Mouse (Mus musculus) heart, embryonic 16.5 days (tissue): ENCODE data around the gene Trim17. TPM values are rescaled to one million over a fixed set of nuclear protein-coding genes. Genes with fewer than 3 reads are reported as not detected.

Source experiments
- ATAC-seq: fragments of 200-750 bp; cut with Nextera tagmentation; replicated peaks from 2 replicates; pipeline ENCODE4 v1.8.0; 2017; ENCODE audit warnings: moderate number of reproducible peaks; ENCODE audit not compliant: insufficient read depth, low FRiP score; ENCODE audit errors: extremely low read depth
- H3K27ac ChIP-seq: fragments of 300-500 bp; sonication (generic); 2 replicates; pipeline ENCODE4 v1.5.1; 2014; ENCODE audit warnings: mild to moderate bottlenecking, low read length, control low read depth, moderate library complexity
- H3K27me3 ChIP-seq: fragments of 300-500 bp; sonication (generic); 2 replicates; pipeline ENCODE4 v1.6.1; 2014; ENCODE audit warnings: low read length, mixed read lengths; ENCODE audit not compliant: control insufficient read depth, insufficient read depth
- H3K36me3 ChIP-seq: fragments of 300-500 bp; sonication (generic); 2 replicates; pipeline ENCODE4 v1.6.1; 2014; ENCODE audit not compliant: control insufficient read depth, insufficient read depth
- H3K4me1 ChIP-seq: fragments of 300-500 bp; sonication (generic); 2 replicates; pipeline ENCODE4 v1.6.1; 2014; ENCODE audit warnings: low read length, mixed read lengths; ENCODE audit not compliant: control insufficient read depth, insufficient read depth
- H3K4me2 ChIP-seq: fragments of 300-500 bp; sonication (generic); 2 replicates; pipeline ENCODE4 v1.6.1; 2014; ENCODE audit warnings: low read depth, mild to moderate bottlenecking, control low read depth, low read length
- H3K4me3 ChIP-seq: fragments of 300-500 bp; sonication (generic); 2 replicates; pipeline ENCODE4 v1.5.1; 2014; ENCODE audit warnings: mild to moderate bottlenecking, control low read depth, low read length
- H3K9ac ChIP-seq: fragments of 300-500 bp; sonication (generic); 2 replicates; pipeline ENCODE4 v1.6.1; 2014; ENCODE audit warnings: low read length, control low read depth
- H3K9me3 ChIP-seq: fragments of 300-500 bp; sonication (generic); replicated peaks from 2 replicates; pipeline ENCODE4 v1.6.1; 2016; ENCODE audit warnings: low read length; ENCODE audit not compliant: control insufficient read depth
- WGBS: fragments of 180-500 bp; shearing (Covaris S2); extraction: QIAGEN DNeasy Blood & Tissue Kit; methylation state at CpG from one replicate; pipeline ENCODE4 v1.1.7; 2014; 5-methylcytosine and 5-hydroxymethylcytosine counted together
- polyA plus RNA-seq: library from polyadenylated mRNA; unstranded; fragments of >200 nt; fragmentation: Nextera tagmentation; extraction: Ambion mirVana; gene quantifications from 2 replicates; pipeline ENCODE4 v1.2.1, GENCODE M21; 2015

Trim17 gene
- polyA plus RNA-seq, 1 experiment from 2014 or later, result 0.39 TPM

- WGBS, result 82% methylated on average over 3 of the region's 3 CpGs
- H3K4me1 ChIP-seq, result peaks cover 24% of the 10 kb centered on the region
These were observed 19.9 kb downstream of the Trim17 start for GRCm38 (mm10) chr11:58974414-58974813.

GRCm38 (mm10) chr11:58977150-58977549 lies 22.7 kb downstream of the Trim17 start:
- Histone ChIP-seq H3K9ac (peak overlapping the region; percentile 94), H3K4me2 (peak overlapping the region; percentile 99), H3K4me3 (peak overlapping the region; percentile 79), H3K27me3 (no peaks in the 10 kb centered on the region), H3K36me3 (peaks cover 5% of the 10 kb centered on the region; the same call in 1 of the 2 replicates), H3K4me1 (peaks cover 43% of the 10 kb centered on the region), H3K27ac (peak overlapping the region; percentile 77), H3K9me3 (no peaks in the 10 kb centered on the region)
- under 1% methylated on average over 29 of the region's 29 CpGs for WGBS
- no peak for ATAC-seq

More at GRCm38 (mm10) chr11:58974414-58974813, 19.9 kb downstream of the Trim17 start:
- no peaks in the 10 kb centered on the region for H3K9me3 ChIP-seq
- no peaks in the 10 kb centered on the region for H3K27me3 ChIP-seq
- H3K36me3 ChIP-seq, result peaks cover 2% of the 10 kb centered on the region; the same call in 1 of the 2 replicates
- no peak overlapping the region for H3K9ac ChIP-seq
- no peak overlapping the region for H3K4me3 ChIP-seq
- no peak overlapping the region for H3K4me2 ChIP-seq
- no peak for ATAC-seq
- H3K27ac ChIP-seq, result no peak overlapping the region

GRCm38 (mm10) chr11:58977607-58978026 lies 23.1 kb downstream of the Trim17 start:
- no peaks in the 10 kb centered on the region for H3K9me3 ChIP-seq
- peak overlapping the region; percentile 94 for H3K9ac ChIP-seq
- under 1% methylated on average over 21 of the region's 21 CpGs for WGBS
- H3K27ac ChIP-seq, result peak overlapping the region; percentile 77
- H3K36me3 ChIP-seq, result peaks cover 10% of the 10 kb centered on the region
- peak overlapping the region; percentile 79 for H3K4me3 ChIP-seq
- no peak for ATAC-seq
- H3K27me3 ChIP-seq, result no peaks in the 10 kb centered on the region
- peaks cover 45% of the 10 kb centered on the region for H3K4me1 ChIP-seq
- H3K4me2 ChIP-seq, result peak overlapping the region; percentile 99

- H3K27me3 ChIP-seq, result no peaks in the 10 kb centered on the region
- ATAC-seq, result peak; percentile 50
- peaks cover 49% of the 10 kb centered on the region for H3K4me1 ChIP-seq
- H3K4me2 ChIP-seq, result peak within 1 kb of the TSS; percentile 99
- peak within 1 kb of the TSS; percentile 94 for H3K9ac ChIP-seq
- H3K4me3 ChIP-seq, result peak within 1 kb of the TSS; percentile 79
- no peaks in the 10 kb centered on the region for H3K9me3 ChIP-seq
- H3K27ac ChIP-seq, result peak within 1 kb of the TSS; percentile 77
- WGBS, result under 1% methylated on average over 64 of the region's 64 CpGs
- H3K36me3 ChIP-seq, result peaks cover 15% of the 10 kb centered on the region
These were observed 23.7 kb downstream of the Trim17 start, which contains the start of gene Trim11 for GRCm38 (mm10) chr11:58978027-58978705. Gene Trim11, plus strand, starts transcription at chr11:58978093.

GRCm38 (mm10) chr11:58978706-58979030 lies 24.2 kb downstream of the Trim17 start:
- Histone ChIP-seq H3K36me3 (peaks cover 16% of the 10 kb centered on the region), H3K27ac (peak overlapping the region; percentile 77), H3K9me3 (no peaks in the 10 kb centered on the region), H3K27me3 (no peaks in the 10 kb centered on the region), H3K9ac (peak overlapping the region; percentile 94), H3K4me3 (peak overlapping the region; percentile 79), H3K4me1 (peaks cover 51% of the 10 kb centered on the region), H3K4me2 (peak overlapping the region; percentile 99)
- no peak for ATAC-seq
- WGBS, result 2% methylated on average over 5 of the region's 5 CpGs

GRCm38 (mm10) chr11:58979183-58979582 lies 24.7 kb downstream of the Trim17 start:
- 46% methylated on average over 3 of the region's 3 CpGs for WGBS

GRCm38 (mm10) chr11:58979661-58980060 lies 25.2 kb downstream of the Trim17 start:
- WGBS, result 54% methylated on average over 7 of the region's 7 CpGs
- peaks cover 57% of the 10 kb centered on the region for H3K4me1 ChIP-seq

More at GRCm38 (mm10) chr11:58979183-58979582, 24.7 kb downstream of the Trim17 start:
- Histone ChIP-seq H3K4me1 (peaks cover 53% of the 10 kb centered on the region), H3K9me3 (no peaks in the 10 kb centered on the region), H3K9ac (peak overlapping the region; percentile 94), H3K36me3 (peaks cover 18% of the 10 kb centered on the region), H3K27me3 (no peaks in the 10 kb centered on the region), H3K4me3 (peak overlapping the region; percentile 79), H3K4me2 (peak overlapping the region; percentile 99), H3K27ac (peak overlapping the region; percentile 77)
- ATAC-seq, result no peak

GRCm38 (mm10) chr11:58980381-58980990 lies 26.0 kb downstream of the Trim17 start:
- Histone ChIP-seq H3K4me1 (peaks cover 66% of the 10 kb centered on the region), H3K27ac (peak overlapping the region; percentile 77), H3K4me3 (peak overlapping the region; percentile 79), H3K9me3 (no peaks in the 10 kb centered on the region), H3K4me2 (peak overlapping the region; percentile 99), H3K27me3 (no peaks in the 10 kb centered on the region), H3K36me3 (peaks cover 27% of the 10 kb centered on the region), H3K9ac (peak overlapping the region; percentile 94)
- ATAC-seq, result no peak
- WGBS, result 42% methylated on average over 5 of the region's 5 CpGs

More at GRCm38 (mm10) chr11:58979661-58980060, 25.2 kb downstream of the Trim17 start:
- no peaks in the 10 kb centered on the region for H3K9me3 ChIP-seq
- H3K4me2 ChIP-seq, result peak overlapping the region; percentile 99
- ATAC-seq, result no peak
- H3K36me3 ChIP-seq, result peaks cover 20% of the 10 kb centered on the region
- no peaks in the 10 kb centered on the region for H3K27me3 ChIP-seq
- H3K9ac ChIP-seq, result peak overlapping the region; percentile 94
- H3K4me3 ChIP-seq, result peak overlapping the region; percentile 79
- H3K27ac ChIP-seq, result peak overlapping the region; percentile 77
